In genomic region chr1:54789327-54789960, GRCm38 (mm10) we compare ENCODE assay signal across 12 mouse cellular contexts.
A peak's percentile ranks its signal among the peaks of the same experiment; 100 is the strongest.
DNase-seq lines count a peak whose midpoint lies in the region; ATAC-seq lines count a peak whose summit lies in the region.
"Had no signal": no experiment of that assay in that cellular context is flagged by ENCODE, and none has a peak within 500 bp of the region (broad histone marks: within the 10 kb centered on the region; RNA-seq: fewer than 3 reads in every experiment).

No protein-coding gene starts in this region.

- H3K4me1 ChIP-seq in megakaryocyte, embryonic 14.5 days: peaks cover 40% of the 10 kb centered on the region

- no peaks in the 10 kb centered on the region for H3K27me3 ChIP-seq in megakaryocyte, embryonic 14.5 days (replicated peaks)
- H3K27me3 ChIP-seq: CH12.LX; heart, embryonic 13.5 days had no signal

- ATAC-seq in megakaryocyte, adult 5-6 weeks (ENCODE audit: poor library complexity, severe bottlenecking): no peak
- ATAC-seq in megakaryocyte-erythroid progenitor cell, adult 5-6 weeks (replicated peaks; ENCODE audit: low FRiP score, low TSS enrichment, poor library complexity, severe bottlenecking): peak; percentile 74

- intact Hi-C loops in left cerebral cortex, postnatal 4 days (cut with DNase I): no loop called here

- no peaks in the 10 kb centered on the region for H3K9me3 ChIP-seq in megakaryocyte, embryonic 14.5 days
- H3K9me3 ChIP-seq: heart, embryonic 13.5 days had no signal

- peak overlapping the region; percentile 54 for H3K4me3 ChIP-seq in megakaryocyte, embryonic 14.5 days (replicated peaks)
- H3K4me3 ChIP-seq: heart, embryonic 13.5 days had no signal

- DNase-seq in heart, adult 11 months: peak; percentile 89
- no peak for DNase-seq in heart, adult 9 months (ENCODE audit: low spot score in 2 of 2)
- DNase-seq in adrenal gland, adult 2 months: peak; percentile 74
- DNase-seq in layer of hippocampus, postnatal 25 days (ENCODE audit: extremely low spot score in 1 of 2, low spot score in 1 of 2): no peak
- DNase-seq in left cerebral cortex, postnatal 4 days: no peak
- DNase-seq: lung, postnatal 10 days; thymus, postnatal 4 days had no signal

- H3K36me3 ChIP-seq in megakaryocyte, embryonic 14.5 days (replicated peaks; ENCODE audit: low read length): peaks cover 6% of the 10 kb centered on the region

Comparison
In these comparisons a context has a peak if more than half of its experiments do, and no peak if none do; other contexts are left out.
1. DNase-seq: peak in heart, adult 11 months (single experiment) and adrenal gland, adult 2 months (single experiment); none in heart, adult 9 months (0 of 2), layer of hippocampus, postnatal 25 days (0 of 2) and left cerebral cortex, postnatal 4 days (single experiment).